Mouse (Mus musculus) stomach, postnatal 0 days (tissue): ENCODE data around the gene Crispld2.

Experiments
- CTCF ChIP-seq: IDR thresholded peaks from 2 replicates; pipeline ENCODE4 v1.5.1; 2016; ENCODE audit warnings: antibody characterized with exemption, low read depth, mild to moderate bottlenecking, moderate library complexity
- EP300 ChIP-seq: optimal IDR thresholded peaks from 2 replicates; pipeline ENCODE3; 2016; ENCODE audit warnings: antibody characterized with exemption

DNA sequence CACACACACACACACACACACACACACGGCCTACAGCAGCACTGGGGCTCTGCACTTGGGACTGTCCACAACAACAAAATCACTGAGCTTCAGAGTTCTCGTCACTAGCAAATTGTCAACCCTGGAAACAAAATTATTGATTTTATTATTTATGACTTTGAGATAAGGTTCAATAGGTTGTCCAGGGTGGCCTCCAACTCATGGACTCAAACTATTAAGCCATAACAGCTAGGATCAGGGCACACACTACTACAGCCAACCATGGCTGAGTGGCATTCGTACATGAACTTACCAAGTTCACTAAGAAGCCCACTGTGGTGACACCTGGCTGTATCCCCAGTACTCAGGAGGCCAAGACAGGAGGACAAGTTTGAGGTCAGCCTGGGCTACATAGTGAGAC lies 100.9 kb downstream of the Crispld2 start:
- TF ChIP-seq EP300 = no peak
- TF ChIP-seq CTCF = no peak
